Mouse (Mus musculus) neural tube, embryonic 11.5 days (tissue): ENCODE data around the gene Tmem270. TPM values are rescaled to one million over a fixed set of nuclear protein-coding genes. Genes with fewer than 3 reads are reported as not detected.

ENCODE experiments used
- ATAC-seq: fragments of 200-750 bp; cut with Nextera tagmentation; 2 replicates; pipeline ENCODE4 v1.8.0; 2017; ENCODE audit warnings: moderate number of reproducible peaks, mild to moderate bottlenecking, moderate TSS enrichment, moderate library complexity; ENCODE audit not compliant: insufficient read depth, low FRiP score, low TSS enrichment
- DNase-seq: peaks from one replicate; pipeline ENCODE4 v3.0.0-alpha.2; 2015; ENCODE audit warnings: low spot score
- H3K27ac ChIP-seq: fragments of 300-500 bp; sonication (generic); 2 replicates; pipeline ENCODE4 v1.5.1; 2014; ENCODE audit warnings: low read depth, mild to moderate bottlenecking, low read length
- H3K27me3 ChIP-seq: fragments of 300-500 bp; sonication (generic); 2 replicates; pipeline ENCODE4 v1.6.1; 2014; ENCODE audit warnings: mild to moderate bottlenecking, low read length, mixed read lengths; ENCODE audit not compliant: control insufficient read depth, insufficient read depth
- H3K36me3 ChIP-seq: fragments of 300-500 bp; sonication (generic); 2 replicates; pipeline ENCODE4 v1.6.1; 2014; ENCODE audit warnings: mild to moderate bottlenecking, low read length, moderate library complexity, mixed read lengths; ENCODE audit not compliant: control insufficient read depth, insufficient read depth
- H3K4me1 ChIP-seq: fragments of 300-500 bp; sonication (generic); 2 replicates; pipeline ENCODE4 v1.6.1; 2014; ENCODE audit warnings: low read length, mixed read lengths; ENCODE audit not compliant: control insufficient read depth, insufficient read depth
- H3K4me2 ChIP-seq: fragments of 300-500 bp; sonication (generic); 2 replicates; pipeline ENCODE4 v1.6.1; 2014; ENCODE audit warnings: low read depth, mild to moderate bottlenecking, moderate library complexity
- H3K4me3 ChIP-seq: fragments of 300-500 bp; sonication (generic); 2 replicates; pipeline ENCODE4 v1.5.1; 2014; ENCODE audit warnings: low read depth, low read length
- H3K9ac ChIP-seq: fragments of 300-500 bp; sonication (generic); 2 replicates; pipeline ENCODE4 v1.6.1; 2014; ENCODE audit warnings: mild to moderate bottlenecking, low read length
- H3K9me3 ChIP-seq: fragments of 300-500 bp; sonication (generic); 2 replicates; pipeline ENCODE4 v1.6.1; 2016; ENCODE audit warnings: low read length; ENCODE audit not compliant: control insufficient read depth
- WGBS: fragments of 180-500 bp; shearing (Covaris S2); extraction: QIAGEN DNeasy Blood & Tissue Kit; methylation state at CpG from one replicate; pipeline ENCODE4 v1.1.7; 2014; 5-methylcytosine and 5-hydroxymethylcytosine counted together
- polyA plus RNA-seq: library from polyadenylated mRNA; unstranded; fragments of >200 nt; fragmentation: Nextera tagmentation; extraction: Ambion mirVana; gene quantifications from 2 replicates; pipeline ENCODE4 v1.2.1, GENCODE M21; 2014

Gene Tmem270
- polyA plus RNA-seq, result not detected in 2 replicates

DNA sequence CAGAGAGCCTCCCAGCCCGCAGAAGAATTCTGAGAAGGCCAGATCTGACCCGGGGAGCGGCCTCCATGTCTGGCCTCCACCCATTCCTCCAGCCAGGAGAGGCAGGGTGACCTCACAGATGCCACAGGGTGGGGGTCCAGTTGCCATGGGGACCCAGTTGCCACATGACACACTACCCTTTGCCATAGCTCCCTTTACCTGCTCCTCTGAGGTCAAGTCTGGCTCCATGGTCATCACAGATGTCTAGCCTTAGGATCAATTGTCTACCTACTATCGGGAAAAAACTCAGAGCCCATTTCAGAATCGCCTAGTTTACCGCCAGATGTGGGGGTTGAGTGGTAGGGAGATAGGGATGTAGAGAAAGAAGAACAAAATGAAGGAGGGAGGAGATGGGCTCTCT is at the start of gene Tmem270:
Gene Tmem270, minus strand, starts transcription at position 101 of the 400 bp plus-strand sequence.
- Histone ChIP-seq H3K27me3 (no peaks in the 10 kb centered on the region), H3K36me3 (no peaks in the 10 kb centered on the region), H3K4me3 (no peak within 1 kb of the TSS), H3K27ac (no peak within 1 kb of the TSS), H3K4me2 (no peak within 1 kb of the TSS), H3K9me3 (no peaks in the 10 kb centered on the region), H3K9ac (no peak within 1 kb of the TSS), H3K4me1 (no peaks in the 10 kb centered on the region)
- no peak for DNase-seq
- 79% methylated on average over 6 of the region's 6 CpGs for WGBS
- ATAC-seq, result no peak

DNA sequence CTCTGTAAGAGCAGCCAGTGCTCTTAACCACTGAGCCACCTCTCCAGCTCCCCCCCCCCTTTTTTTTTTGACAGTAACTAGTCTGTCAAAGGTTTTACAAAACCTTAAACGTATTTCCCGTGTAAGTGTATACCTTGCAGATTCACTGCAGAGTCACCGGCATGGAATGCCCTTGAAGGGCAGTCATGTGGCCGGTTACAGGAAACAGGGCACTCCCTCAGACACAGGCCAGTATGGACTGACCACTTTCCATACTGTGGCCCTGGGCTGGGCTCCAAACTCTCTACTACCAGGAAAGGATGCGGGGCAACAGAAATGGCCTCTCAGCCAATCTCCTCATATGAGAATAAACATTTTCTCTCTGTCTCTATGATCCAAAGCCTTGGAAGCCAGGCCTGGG is 49.0 kb upstream of the Tmem270 start:
- no peak overlapping the region for H3K9ac ChIP-seq
- H3K36me3 ChIP-seq, result no peaks in the 10 kb centered on the region
- ATAC-seq (no peak), DNase-seq (no peak)
- H3K9me3 ChIP-seq, result no peaks in the 10 kb centered on the region
- no peaks in the 10 kb centered on the region for H3K27me3 ChIP-seq
- H3K4me1 ChIP-seq, result no peaks in the 10 kb centered on the region
- H3K4me3 ChIP-seq, result no peak overlapping the region
- 86% methylated on average over 5 of the region's 5 CpGs for WGBS
- no peak overlapping the region for H3K27ac ChIP-seq
- H3K4me2 ChIP-seq, result no peak overlapping the region

DNA sequence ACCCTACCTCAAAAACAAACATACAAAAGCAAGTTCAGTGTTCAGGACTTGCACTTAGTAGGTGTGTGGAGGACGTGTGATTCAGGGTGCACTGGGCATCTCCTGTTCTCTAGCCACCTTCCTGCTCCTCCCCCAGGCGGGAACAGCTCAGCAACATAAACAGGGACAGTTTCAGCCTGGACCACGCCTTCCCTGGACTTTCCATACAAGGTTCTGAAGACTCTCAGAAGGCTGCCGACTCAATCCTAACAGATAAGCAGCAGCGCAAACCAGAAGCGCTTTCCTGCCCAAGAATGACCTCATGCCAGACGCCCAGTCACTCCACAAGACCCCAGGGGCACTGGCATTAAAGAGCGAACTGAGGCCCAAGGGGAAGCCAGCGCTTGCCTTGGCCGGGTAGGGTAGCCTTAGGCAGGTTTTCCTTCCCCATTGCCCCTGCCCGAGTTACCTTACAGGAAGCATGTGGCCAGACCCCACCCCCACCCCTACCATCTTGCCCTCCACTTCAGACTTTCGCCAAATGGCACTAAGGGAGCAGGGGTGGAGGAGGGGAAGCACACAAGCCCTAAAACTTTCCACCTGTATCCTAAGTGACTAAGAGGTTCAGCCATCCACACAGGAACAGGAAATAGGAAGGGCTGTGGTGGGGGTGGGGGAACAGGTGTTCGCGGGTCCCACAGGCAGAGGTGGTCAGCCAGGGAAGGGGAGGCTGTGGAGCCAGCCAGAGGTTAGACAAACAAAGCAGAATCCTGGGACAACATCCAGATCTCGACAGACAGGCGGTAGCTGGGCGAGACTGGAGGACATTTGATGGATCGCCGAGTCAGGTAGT is 44.7 kb upstream of the Tmem270 start:
- Histone ChIP-seq H3K36me3 (no peaks in the 10 kb centered on the region), H3K4me2 (no peak overlapping the region), H3K27ac (no peak overlapping the region), H3K27me3 (peaks cover 9% of the 10 kb centered on the region), H3K9ac (no peak overlapping the region), H3K4me3 (no peak overlapping the region), H3K4me1 (no peaks in the 10 kb centered on the region; the same call in 1 of the 2 replicates), H3K9me3 (no peaks in the 10 kb centered on the region)
- WGBS, result 34% methylated on average over 19 of the region's 19 CpGs
- ATAC-seq (no peak), DNase-seq (no peak)

- Histone ChIP-seq H3K9ac (no peak overlapping the region), H3K27ac (no peak overlapping the region), H3K4me3 (no peak overlapping the region), H3K9me3 (no peaks in the 10 kb centered on the region), H3K4me1 (no peaks in the 10 kb centered on the region; the same call in 1 of the 2 replicates), H3K36me3 (no peaks in the 10 kb centered on the region), H3K4me2 (no peak overlapping the region), H3K27me3 (peaks cover 22% of the 10 kb centered on the region)
- no peak for DNase-seq
- no peak for ATAC-seq
- WGBS, result 70% methylated on average over 4 of the region's 4 CpGs
These were observed 41.5 kb upstream of the Tmem270 start for GRCm38 (mm10) chr5:134948085-134948439.

GRCm38 (mm10) chr5:134947420-134948084 is 41.0 kb upstream of the Tmem270 start:
- ATAC-seq (no peak), DNase-seq (no peak)
- no peak overlapping the region for H3K9ac ChIP-seq
- no peaks in the 10 kb centered on the region for H3K9me3 ChIP-seq
- no peaks in the 10 kb centered on the region for H3K36me3 ChIP-seq
- 53% methylated on average over 5 of the region's 5 CpGs for WGBS
- H3K27ac ChIP-seq, result no peak overlapping the region
- H3K27me3 ChIP-seq, result peaks cover 22% of the 10 kb centered on the region
- no peaks in the 10 kb centered on the region; the same call in 1 of the 2 replicates for H3K4me1 ChIP-seq
- H3K4me2 ChIP-seq, result no peak overlapping the region
- no peak overlapping the region for H3K4me3 ChIP-seq

GRCm38 (mm10) chr5:134946857-134947255 is 40.3 kb upstream of the Tmem270 start, which contains the start of gene Cldn4:
Gene Cldn4 (minus strand): TSS chr5:134946934.
- Histone ChIP-seq H3K4me3 (no peak within 1 kb of the TSS), H3K36me3 (no peaks in the 10 kb centered on the region), H3K9ac (no peak within 1 kb of the TSS), H3K4me1 (no peaks in the 10 kb centered on the region; the same call in 1 of the 2 replicates), H3K27ac (no peak within 1 kb of the TSS), H3K27me3 (peaks cover 22% of the 10 kb centered on the region), H3K4me2 (peak within 1 kb of the TSS; percentile 10; the same call in 1 of the 2 replicates), H3K9me3 (no peaks in the 10 kb centered on the region)
- ATAC-seq (no peak), DNase-seq (no peak)
- WGBS, result 7% methylated on average over 11 of the region's 11 CpGs

- Histone ChIP-seq H3K27ac (no peak overlapping the region), H3K9ac (no peak overlapping the region), H3K27me3 (peaks cover 22% of the 10 kb centered on the region), H3K9me3 (no peaks in the 10 kb centered on the region), H3K4me2 (peak overlapping the region; percentile 10; the same call in 1 of the 2 replicates), H3K36me3 (no peaks in the 10 kb centered on the region), H3K4me1 (no peaks in the 10 kb centered on the region; the same call in 1 of the 2 replicates), H3K4me3 (no peak overlapping the region)
- WGBS, result 14% methylated on average over 43 of the region's 43 CpGs
- ATAC-seq (no peak), DNase-seq (no peak)
These were observed 39.7 kb upstream of the Tmem270 start for GRCm38 (mm10) chr5:134946063-134946856.

DNA sequence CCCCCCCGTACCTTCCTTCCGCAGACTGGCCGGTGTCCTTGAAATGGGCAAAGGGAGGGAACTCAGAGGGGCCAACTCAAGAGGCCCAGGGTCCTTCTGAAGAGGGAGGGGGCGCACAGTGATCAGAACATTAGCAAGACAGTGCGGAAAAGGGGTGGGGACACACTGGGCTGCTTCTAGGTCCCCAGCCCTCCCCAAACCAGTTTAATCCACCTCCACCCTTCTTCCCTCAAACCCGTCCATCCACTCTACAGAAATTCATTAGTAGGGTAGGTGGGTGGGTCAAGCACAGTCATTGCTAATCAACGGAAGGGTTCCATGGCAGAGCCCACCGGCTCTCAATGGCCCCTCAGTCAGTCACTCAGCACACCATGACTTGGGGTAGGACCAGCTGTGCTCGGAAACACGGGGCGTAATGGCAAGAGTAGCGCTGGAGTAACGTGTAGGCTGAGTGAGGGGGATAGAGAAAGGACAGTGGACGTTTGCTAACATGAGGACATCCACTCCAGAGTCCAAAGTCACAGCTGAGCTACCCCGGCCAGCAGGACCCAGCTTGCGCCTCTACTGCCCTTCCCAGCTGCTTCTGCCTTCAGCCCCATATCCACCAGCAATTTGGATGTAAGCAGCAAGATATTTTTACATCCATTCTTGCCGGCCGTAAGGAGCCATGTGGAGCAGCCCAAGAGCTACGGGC is 38.9 kb upstream of the Tmem270 start:
- ATAC-seq, result no peak
- no peaks in the 10 kb centered on the region; the same call in 1 of the 2 replicates for H3K4me1 ChIP-seq
- no peak overlapping the region for H3K9ac ChIP-seq
- no peaks in the 10 kb centered on the region for H3K36me3 ChIP-seq
- H3K9me3 ChIP-seq, result no peaks in the 10 kb centered on the region
- DNase-seq, result no peak
- no peak overlapping the region for H3K27ac ChIP-seq
- no peak overlapping the region for H3K4me3 ChIP-seq
- H3K27me3 ChIP-seq, result peaks cover 22% of the 10 kb centered on the region
- WGBS, result 39% methylated on average over 17 of the region's 19 CpGs
- no peak overlapping the region for H3K4me2 ChIP-seq
